8 mouse cellular contexts compared by ENCODE assay signal in the genomic region with DNA sequence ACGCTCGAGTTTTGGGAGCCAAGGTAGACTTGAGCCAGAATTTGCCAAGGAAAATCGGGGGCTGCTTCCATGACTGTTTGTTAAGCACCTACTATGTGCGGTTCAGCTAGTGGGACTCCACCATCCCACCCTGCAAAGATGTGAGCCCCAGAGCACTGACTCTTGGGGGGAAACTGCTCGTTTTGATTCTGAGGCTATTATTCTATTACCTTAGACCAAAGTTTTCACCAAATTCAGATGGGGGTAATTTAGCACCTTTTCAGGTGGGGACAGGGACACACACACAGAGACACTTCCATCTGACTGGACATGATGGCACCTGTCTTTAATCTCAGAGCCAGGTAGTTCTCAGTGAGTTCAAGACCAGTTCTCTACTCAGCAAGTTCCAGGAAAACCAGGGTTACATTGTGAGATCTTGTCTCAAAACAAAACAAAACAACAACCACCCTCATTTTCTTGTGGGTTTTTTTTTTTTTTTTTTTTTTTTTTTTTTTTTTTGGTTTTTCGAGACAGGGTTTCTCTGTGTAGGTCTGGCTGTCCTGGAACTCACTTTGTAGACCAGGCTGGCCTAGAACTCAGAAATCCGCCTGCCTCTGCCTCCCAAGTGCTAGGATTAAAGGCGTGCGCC. TPM values are rescaled to one million over a fixed set of nuclear protein-coding genes. Genes with fewer than 3 reads are reported as not detected.
A peak's percentile ranks its signal among the peaks of the same experiment; 100 is the strongest.
DNase-seq lines count a peak whose midpoint lies in the region; ATAC-seq and TF ChIP-seq lines count a peak whose summit lies in the region.

No protein-coding gene starts in this region.

- peak overlapping the region; percentile 93 for H3K4me2 ChIP-seq in embryonic facial prominence, embryonic 12.5 days (replicated peaks)
- peak overlapping the region; percentile 98 for H3K4me2 ChIP-seq in intestine, embryonic 14.5 days (ENCODE audit: low read length)
- peak overlapping the region; percentile 80 for H3K4me2 ChIP-seq in myocyte (ENCODE audit: low read depth)

- intact Hi-C loops in left cerebral cortex, adult 2 months (cut with DNase I) = no loop called here
- intact Hi-C loops in left cerebral cortex, postnatal 36 days (cut with DNase I) = no loop called here

- H3K4me3 ChIP-seq in left cerebral cortex, adult 2 months = peak overlapping the region; percentile 84
- H3K4me3 ChIP-seq in embryonic facial prominence, embryonic 12.5 days = peak overlapping the region; percentile 64
- H3K4me3 ChIP-seq in intestine, embryonic 14.5 days (ENCODE audit: low read depth, low read length) = peak overlapping the region; percentile 54
- H3K4me3 ChIP-seq in myocyte = peak overlapping the region; percentile 31

- no peak for DNase-seq in left cerebral cortex, adult 2 months (ENCODE audit: extremely low spot score in 1 of 2, low spot score in 2 of 2)
- no peak for DNase-seq in left cerebral cortex, postnatal 36 days (ENCODE audit: low spot score in 2 of 2)
- no peak for DNase-seq in intestine, embryonic 14.5 days (ENCODE audit: low spot score)
- no peak for DNase-seq in embryo, embryonic 9.5 days (ENCODE audit: extremely low spot score)
- no peak for DNase-seq in thymus, postnatal 36 days
- no peak for DNase-seq in layer of hippocampus, adult 18-20 months (ENCODE audit: low spot score in 2 of 2)

- H3K27ac ChIP-seq in left cerebral cortex, adult 2 months = peak overlapping the region; percentile 92
- no peak overlapping the region for H3K27ac ChIP-seq in embryonic facial prominence, embryonic 12.5 days
- H3K27ac ChIP-seq in intestine, embryonic 14.5 days (ENCODE audit: low read depth) = no peak overlapping the region

- H3ac ChIP-seq in myocyte (ENCODE audit: control insufficient read depth, insufficient read length) = peak overlapping the region; percentile 13

- 45% methylated on average over 8 of the region's 9 CpGs for WGBS in embryonic facial prominence, embryonic 12.5 days
- 45% methylated on average over 8 of the region's 9 CpGs for WGBS in intestine, embryonic 14.5 days

- peak overlapping the region; percentile 63; the same call in 1 of the 2 replicates for H3K9ac ChIP-seq in embryonic facial prominence, embryonic 12.5 days
- no peak overlapping the region for H3K9ac ChIP-seq in intestine, embryonic 14.5 days (ENCODE audit: low read length)

- ATAC-seq in embryonic facial prominence, embryonic 12.5 days (ENCODE audit: insufficient number of reproducible peaks, insufficient read depth, low FRiP score, low TSS enrichment) = no peak
- no peak for ATAC-seq in intestine, embryonic 14.5 days (replicated peaks; ENCODE audit: low FRiP score, low TSS enrichment, low read depth)

- H3K4me1 ChIP-seq in embryonic facial prominence, embryonic 12.5 days = no peaks in the 10 kb centered on the region
- H3K4me1 ChIP-seq in intestine, embryonic 14.5 days (replicated peaks; ENCODE audit: control insufficient read depth, insufficient read depth, low read length) = no peaks in the 10 kb centered on the region

- no peak for TF ChIP-seq POLR2A in myocyte (IDR thresholded peaks at IDR 0.05; ENCODE audit: insufficient read length, low read depth)

- peaks cover 47% of the 10 kb centered on the region for H3K27me3 ChIP-seq in embryonic facial prominence, embryonic 12.5 days
- H3K27me3 ChIP-seq in intestine, embryonic 14.5 days (replicated peaks; ENCODE audit: control insufficient read depth, insufficient read depth, low read length) = peaks cover 43% of the 10 kb centered on the region
- no peaks in the 10 kb centered on the region for H3K27me3 ChIP-seq in myocyte (ENCODE audit: control insufficient read depth, insufficient read depth, insufficient read length)

- no peaks in the 10 kb centered on the region for H3K9me3 ChIP-seq in embryonic facial prominence, embryonic 12.5 days
- H3K9me3 ChIP-seq in intestine, embryonic 14.5 days (ENCODE audit: control insufficient read depth, low read length) = no peaks in the 10 kb centered on the region

- TF ChIP-seq CTCF in left cerebral cortex, adult 2 months (IDR thresholded peaks at IDR 0.05) = no peak

- peaks cover 19% of the 10 kb centered on the region for H3K79me2 ChIP-seq in myocyte (ENCODE audit: control insufficient read depth, insufficient read depth)

- no peaks in the 10 kb centered on the region for H3K36me3 ChIP-seq in embryonic facial prominence, embryonic 12.5 days
- no peaks in the 10 kb centered on the region for H3K36me3 ChIP-seq in intestine, embryonic 14.5 days (ENCODE audit: control insufficient read depth, insufficient read depth, low read length)
- no peaks in the 10 kb centered on the region for H3K36me3 ChIP-seq in myocyte (ENCODE audit: control insufficient read depth, insufficient read depth)

TF ChIP-seq in myocyte, 11 proteins besides CTCF, POLR2A, EP300 and RAD21:
- TF ChIP-seq MYOD1 (IDR thresholded peaks at IDR 0.05; ENCODE audit: control insufficient read depth in 1 of 3, insufficient read length in 2 of 3, low read depth in 2 of 3) (peak in 1 of 3 experiments; percentile 0), POLR2AphosphoS2 (IDR thresholded peaks at IDR 0.05; ENCODE audit: insufficient read length, low read depth) (no peak), MYOG (IDR thresholded peaks at IDR 0.05; ENCODE audit: control insufficient read depth in 1 of 3, insufficient read depth in 1 of 3, insufficient read length in 2 of 3, low read depth in 2 of 3) (peak in 1 of 3 experiments; percentile 0)

RNA-seq across cellular contexts. Expression of a gene that starts 0.4 kb away (rescaled TPM):
- total RNA-seq in left cerebral cortex, adult 2 months (2021) = 10 to 100 TPM; 26.3 to 26.8 TPM
- total RNA-seq in left cerebral cortex, postnatal 36 days (2021) = 10 to 100 TPM; 24.1 to 26.6 TPM
- 1.3 and 1.6 TPM in 2 replicates for polyA plus RNA-seq in embryonic facial prominence, embryonic 12.5 days (2016; fragmentation: Nextera tagmentation; extraction: Ambion mirVana)
- 0.89 and 1.6 TPM in 2 replicates for polyA plus RNA-seq in intestine, embryonic 14.5 days (2014; fragmentation: Nextera tagmentation; extraction: Ambion mirVana)
- 5.3 TPM for polyA plus RNA-seq in myocyte (2012; fragmentation: generic; extraction: Trizol)
- 10 to 100 TPM; 22.4 to 25.4 TPM for total RNA-seq in layer of hippocampus, adult 18-20 months (2021)

RNA-seq across cellular contexts. Expression of a gene that starts 21.9 kb away (rescaled TPM):
- 1 to 10 TPM; 3.9 to 4.5 TPM for total RNA-seq in left cerebral cortex, adult 2 months (2021)
- 1 to 10 TPM; 2.6 to 4.8 TPM for total RNA-seq in left cerebral cortex, postnatal 36 days (2021)
- polyA plus RNA-seq in embryonic facial prominence, embryonic 12.5 days (2016; fragmentation: Nextera tagmentation; extraction: Ambion mirVana) = 0.92 and 0.96 TPM in 2 replicates
- polyA plus RNA-seq in intestine, embryonic 14.5 days (2014; fragmentation: Nextera tagmentation; extraction: Ambion mirVana) = 0.66 and 0.79 TPM in 2 replicates
- polyA plus RNA-seq in myocyte (2012; fragmentation: generic; extraction: Trizol) = 0.50 TPM
- 1 to 10 TPM; 2.8 to 3.0 TPM for total RNA-seq in layer of hippocampus, adult 18-20 months (2021)

Comparison
In these comparisons a context has a peak if more than half of its experiments do, and no peak if none do; other contexts are left out.
1. H3K4me3 ChIP-seq: peak in every context shown above with its lines; median percentile 84 in left cerebral cortex, adult 2 months; 64 in embryonic facial prominence, embryonic 12.5 days; 54 in intestine, embryonic 14.5 days; 31 in myocyte.